Mouse (Mus musculus) MEL (cell line): ENCODE data around the gene Kcnk3.

ENCODE experiments used
- CTCF ChIP-seq, 3 experiments: IDR thresholded peaks in 2 of 3; conservative IDR thresholded peaks in 1 of 3; 2 replicates each; pipeline ENCODE4 v1.5.1; 2011 to 2012; ENCODE audit warnings: low read length in 3 of 3, low read depth in 2 of 3, mild to moderate bottlenecking in 2 of 3, improper control_type of control experiment in 1 of 3, inconsistent platforms in 1 of 3, mixed read lengths in 1 of 3, moderate library complexity in 1 of 3; ENCODE audit not compliant: control insufficient read depth in 1 of 3, insufficient read depth in 1 of 3, poor library complexity in 1 of 3, severe bottlenecking in 1 of 3
- ETS1 ChIP-seq: IDR thresholded peaks from 2 replicates; pipeline ENCODE4 v1.6.1; 2012; ENCODE audit warnings: low read depth, mild to moderate bottlenecking, inconsistent platforms, low read length, improper control_type of control experiment, moderate library complexity
- GABPA ChIP-seq: IDR thresholded peaks from 2 replicates; pipeline ENCODE4 v1.6.1; 2012; ENCODE audit warnings: low read depth, mild to moderate bottlenecking, inconsistent platforms, low read length, improper control_type of control experiment, moderate library complexity
- GATA1 ChIP-seq: IDR thresholded peaks from 2 replicates; pipeline ENCODE4 v1.6.1; 2011; ENCODE audit warnings: low read depth, low read length, improper control_type of control experiment
- HCFC1 ChIP-seq: IDR thresholded peaks from 2 replicates; pipeline ENCODE4 v1.6.1; 2012; ENCODE audit warnings: low read depth, mild to moderate bottlenecking, inconsistent platforms, low read length, improper control_type of control experiment, moderate library complexity
- MXI1 ChIP-seq: IDR thresholded peaks from 2 replicates; pipeline ENCODE4 v1.6.1; 2011; ENCODE audit warnings: mild to moderate bottlenecking, low read depth, low read length, improper control_type of control experiment
- POLR2A ChIP-seq, 2 experiments: IDR thresholded peaks; 2 replicates each; pipeline ENCODE4 v1.6.1; 2011 to 2012; ENCODE audit warnings: low read length in 2 of 2, mild to moderate bottlenecking in 2 of 2, control low read depth in 1 of 2, improper control_type of control experiment in 1 of 2, low read depth in 1 of 2, moderate library complexity in 1 of 2; ENCODE audit not compliant: control insufficient read depth in 1 of 2, insufficient read depth in 1 of 2, poor library complexity in 1 of 2
- POLR2AphosphoS5 ChIP-seq: IDR thresholded peaks from 2 replicates; pipeline ENCODE4 v1.6.1; 2012; ENCODE audit warnings: low read depth, borderline replicate concordance, mild to moderate bottlenecking, inconsistent platforms, low read length, moderate library complexity, mixed read lengths
- TAL1 ChIP-seq: IDR thresholded peaks from 2 replicates; pipeline ENCODE4 v1.6.1; 2012; ENCODE audit warnings: mild to moderate bottlenecking, inconsistent platforms, low read length, moderate library complexity, mixed read lengths
- TCF12 ChIP-seq: IDR thresholded peaks from 2 replicates; pipeline ENCODE4 v1.6.1; 2014; ENCODE audit warnings: low read depth, mild to moderate bottlenecking, inconsistent platforms, low read length, improper control_type of control experiment, moderate library complexity

GRCm38 (mm10) chr5:30577654-30578310 lies 10.2 kb upstream of the Kcnk3 start:
- no peak for TF ChIP-seq POLR2A (IDR thresholded peaks at IDR 0.05; ENCODE audit: control insufficient read depth in 1 of 2, insufficient read depth in 1 of 2, low read depth in 1 of 2, low read length in 2 of 2, poor library complexity in 1 of 2)
- no peak for TF ChIP-seq ETS1
- no peak for TF ChIP-seq GABPA
- TF ChIP-seq CTCF (IDR thresholded peaks at IDR 0.05 in 2 of 3, conservative IDR thresholded peaks at IDR 0.05 in 1 of 3; ENCODE audit: control insufficient read depth in 1 of 3, insufficient read depth in 1 of 3, low read depth in 2 of 3, low read length in 3 of 3, poor library complexity in 1 of 3, severe bottlenecking in 1 of 3): no peak
- no peak for TF ChIP-seq HCFC1
- no peak for TF ChIP-seq MXI1
- TF ChIP-seq TAL1: no peak
- no peak for TF ChIP-seq GATA1
- TF ChIP-seq TCF12: no peak
- no peak for TF ChIP-seq POLR2AphosphoS5
